Mouse (Mus musculus) liver, adult 2 months (tissue): ENCODE results near the gene Dnah2.

ENCODE experiments used
- CTCF ChIP-seq: fragments of 200-500 bp; IDR thresholded peaks from 2 replicates; pipeline ENCODE4 v1.5.1; 2011; ENCODE audit warnings: low read depth, low read length, control low read depth
- POLR2A ChIP-seq: fragments of 200-500 bp; IDR thresholded peaks from 2 replicates; pipeline ENCODE4 v1.6.1; 2011; ENCODE audit warnings: low read length, control low read depth; ENCODE audit not compliant: insufficient read depth; ENCODE audit errors: extremely low read depth

DNA sequence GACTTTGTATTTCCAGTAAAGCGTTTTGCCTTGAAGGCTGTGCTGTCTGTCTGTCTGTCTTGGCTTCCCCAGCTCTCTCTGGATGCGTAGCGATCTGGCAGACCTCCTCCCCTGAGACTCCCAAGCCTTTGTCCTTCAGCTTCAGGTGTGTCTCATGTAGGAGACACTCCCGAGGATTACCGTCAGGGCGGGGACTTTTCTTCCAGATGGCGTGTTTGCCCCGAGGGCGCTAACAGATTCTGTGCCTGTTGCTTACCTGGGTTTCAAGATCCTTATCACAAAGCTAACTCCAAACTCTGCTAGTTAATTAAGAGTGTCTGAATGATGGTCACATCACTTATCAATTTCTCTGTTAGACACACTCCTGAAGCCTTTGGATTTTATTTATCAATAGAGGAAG lies 79.6 kb downstream of the Dnah2 start:
- TF ChIP-seq CTCF: no peak
- no peak for TF ChIP-seq POLR2A
